Mouse (Mus musculus) liver, adult 2 months (tissue): ENCODE data around the gene Pum1. TPM values are rescaled to one million over a fixed set of nuclear protein-coding genes. Genes with fewer than 3 reads are reported as not detected.

Experiments
- DNase-seq: peaks from one replicate; pipeline ENCODE4 v3.0.0-alpha.2; 2011; ENCODE audit warnings: low read depth, low spot score; ENCODE audit errors: extremely low read depth
- H3K27ac ChIP-seq: fragments of 200-500 bp; replicated peaks from 2 replicates; pipeline ENCODE4 v1.5.1; 2012; ENCODE audit warnings: low read depth, mild to moderate bottlenecking, control low read depth, inconsistent platforms, low read length; ENCODE audit not compliant: insufficient read depth
- H3K27me3 ChIP-seq: fragments of 200-500 bp; 2 replicates; pipeline ENCODE4 v1.6.1; 2012; ENCODE audit warnings: mild to moderate bottlenecking, moderate library complexity, low read length, inconsistent platforms; ENCODE audit not compliant: control insufficient read depth, insufficient read depth
- H3K36me3 ChIP-seq: fragments of 200-500 bp; 2 replicates; pipeline ENCODE4 v1.6.1; 2012; ENCODE audit warnings: low read length, inconsistent platforms; ENCODE audit not compliant: control insufficient read depth, insufficient read depth
- H3K4me1 ChIP-seq: fragments of 200-500 bp; 2 replicates; pipeline ENCODE4 v1.6.1; 2011; ENCODE audit warnings: low read length; ENCODE audit not compliant: control insufficient read depth, insufficient read depth
- H3K4me3 ChIP-seq: fragments of 200-500 bp; 2 replicates; pipeline ENCODE4 v1.5.1; 2011; ENCODE audit warnings: low read depth, mild to moderate bottlenecking, control low read depth, low read length, moderate library complexity; ENCODE audit not compliant: insufficient read depth
- H3K79me2 ChIP-seq: fragments of 200-500 bp; 2 replicates; pipeline ENCODE4 v1.6.1; 2012; ENCODE audit warnings: inconsistent platforms, mild to moderate bottlenecking, low read length, moderate library complexity; ENCODE audit not compliant: control insufficient read depth, insufficient read depth
- H3K9ac ChIP-seq: fragments of 200-500 bp; 2 replicates; pipeline ENCODE4 v1.6.1; 2012; ENCODE audit warnings: low read depth, mild to moderate bottlenecking, control low read depth, inconsistent platforms, low read length
- CTCF ChIP-seq: fragments of 200-500 bp; IDR thresholded peaks from 2 replicates; pipeline ENCODE4 v1.5.1; 2011; ENCODE audit warnings: low read depth, low read length, control low read depth
- POLR2A ChIP-seq: fragments of 200-500 bp; IDR thresholded peaks from 2 replicates; pipeline ENCODE4 v1.6.1; 2011; ENCODE audit warnings: low read length, control low read depth; ENCODE audit not compliant: insufficient read depth; ENCODE audit errors: extremely low read depth
- WGBS: fragments of 180-500 bp; shearing (Covaris S2); methylation state at CpG from one replicate; pipeline ENCODE4 v1.1.7; 2018; 5-methylcytosine and 5-hydroxymethylcytosine counted together
- polyA plus RNA-seq: library from polyadenylated mRNA; depleted of rRNA; stranded (reverse); fragments of >200 nt; gene quantifications from 2 replicates; pipeline ENCODE4 v1.2.3, GENCODE M21; 2012
- total RNA-seq: library from RNA; depleted of rRNA; stranded (reverse); fragments of >200 nt; gene quantifications from 2 replicates; pipeline ENCODE4 v1.2.3, GENCODE M21; 2014

The Pum1 gene
- total and polyA plus RNA-seq, 2 experiments, result 25.4 to 30.3 TPM

GRCm38 (mm10) chr4:130759875-130760274 is 96.8 kb downstream of the Pum1 start:
- Histone ChIP-seq H3K27me3 (no peaks in the 10 kb centered on the region), H3K79me2 (peaks cover 11% of the 10 kb centered on the region; the same call in 1 of the 2 replicates), H3K4me1 (no peaks in the 10 kb centered on the region), H3K9ac (no peak overlapping the region), H3K36me3 (peaks cover 52% of the 10 kb centered on the region), H3K27ac (no peak overlapping the region), H3K4me3 (no peak overlapping the region)
- no peak for DNase-seq
- TF ChIP-seq POLR2A (no peak), CTCF (no peak)
- 86% methylated on average over 2 of the region's 2 CpGs for WGBS

GRCm38 (mm10) chr4:130761809-130762208 is 98.7 kb downstream of the Pum1 start:
- Histone ChIP-seq H3K36me3 (peaks cover 57% of the 10 kb centered on the region), H3K79me2 (peaks cover 7% of the 10 kb centered on the region; the same call in 1 of the 2 replicates), H3K27me3 (no peaks in the 10 kb centered on the region), H3K27ac (no peak overlapping the region), H3K4me1 (no peaks in the 10 kb centered on the region), H3K4me3 (no peak overlapping the region), H3K9ac (no peak overlapping the region)
- 84% methylated on average over 5 of the region's 5 CpGs for WGBS
- DNase-seq, result no peak
- TF ChIP-seq POLR2A, result no peak
- no peak for TF ChIP-seq CTCF

GRCm38 (mm10) chr4:130765399-130766160 is 102.5 kb downstream of the Pum1 start:
- no peak overlapping the region for H3K27ac ChIP-seq
- peaks cover 67% of the 10 kb centered on the region for H3K36me3 ChIP-seq
- H3K79me2 ChIP-seq, result no peaks in the 10 kb centered on the region; the same call in 1 of the 2 replicates
- no peaks in the 10 kb centered on the region for H3K27me3 ChIP-seq
- H3K4me3 ChIP-seq, result no peak overlapping the region
- H3K4me1 ChIP-seq, result no peaks in the 10 kb centered on the region
- 81% methylated on average over 7 of the region's 7 CpGs for WGBS
- H3K9ac ChIP-seq, result no peak overlapping the region
- peak; percentile 51 for DNase-seq
- TF ChIP-seq CTCF, result no peak
- TF ChIP-seq POLR2A, result no peak

- H3K27ac ChIP-seq, result no peak overlapping the region
- H3K9ac ChIP-seq, result no peak overlapping the region
- no peak for TF ChIP-seq POLR2A
- no peak for TF ChIP-seq CTCF
- H3K36me3 ChIP-seq, result peaks cover 72% of the 10 kb centered on the region
- WGBS, result 75% methylated on average over 2 of the region's 2 CpGs
- no peak for DNase-seq
- no peaks in the 10 kb centered on the region for H3K4me1 ChIP-seq
- no peaks in the 10 kb centered on the region; the same call in 1 of the 2 replicates for H3K79me2 ChIP-seq
- no peak overlapping the region for H3K4me3 ChIP-seq
- no peaks in the 10 kb centered on the region for H3K27me3 ChIP-seq
Measured at GRCm38 (mm10) chr4:130766387-130766786, 103.3 kb downstream of the Pum1 start.

GRCm38 (mm10) chr4:130766926-130767325 is 103.8 kb downstream of the Pum1 start:
- TF ChIP-seq CTCF (no peak), POLR2A (no peak)
- Histone ChIP-seq H3K27me3 (no peaks in the 10 kb centered on the region), H3K36me3 (peaks cover 76% of the 10 kb centered on the region), H3K4me1 (no peaks in the 10 kb centered on the region), H3K9ac (no peak overlapping the region), H3K79me2 (no peaks in the 10 kb centered on the region; the same call in 1 of the 2 replicates), H3K27ac (no peak overlapping the region), H3K4me3 (no peak overlapping the region)
- WGBS, result 86% methylated on average over 4 of the region's 4 CpGs
- DNase-seq, result no peak

GRCm38 (mm10) chr4:130773899-130774298 is 110.8 kb downstream of the Pum1 start:
- Histone ChIP-seq H3K27ac (no peak overlapping the region), H3K36me3 (peaks cover 66% of the 10 kb centered on the region), H3K4me1 (no peaks in the 10 kb centered on the region), H3K9ac (no peak overlapping the region), H3K4me3 (no peak overlapping the region), H3K79me2 (0 out of 2 replicates have a peak, but pooled peaks cover 2% of the 10 kb centered on the region), H3K27me3 (no peaks in the 10 kb centered on the region)
- no peak for DNase-seq
- TF ChIP-seq POLR2A (no peak), CTCF (no peak)
- WGBS, result 82% methylated on average over 4 of the region's 4 CpGs
